Comparison of ENCODE assay signal across 12 mouse cellular contexts in genomic region chr9:74866596-74867313, GRCm38 (mm10). TPM values are rescaled to one million over a fixed set of nuclear protein-coding genes. Genes with fewer than 3 reads are reported as not detected.
A peak's percentile ranks its signal among the peaks of the same experiment; 100 is the strongest.
DNase-seq lines count a peak whose midpoint lies in the region; ATAC-seq lines count a peak whose summit lies in the region.
"Had no signal": no experiment of that assay in that cellular context is flagged by ENCODE, and none has a peak within 500 bp of the region (broad histone marks: within the 10 kb centered on the region; RNA-seq: fewer than 3 reads in every experiment).

No protein-coding gene starts in this region.

- H3K9me3 ChIP-seq in hindbrain, embryonic 15.5 days, result no peaks in the 10 kb centered on the region
- no peaks in the 10 kb centered on the region for H3K9me3 ChIP-seq in limb, embryonic 10.5 days (replicated peaks)
- H3K9me3 ChIP-seq: embryonic facial prominence, embryonic 15.5 days had no signal

- 0 out of 2 replicates have a peak overlapping the region, but pooled peaks have one; percentile 36 for H3K27ac ChIP-seq in hindbrain, embryonic 15.5 days (replicated peaks)
- H3K27ac ChIP-seq in limb, embryonic 10.5 days, result no peak overlapping the region
- H3K27ac ChIP-seq: embryonic facial prominence, embryonic 15.5 days; macrophage had no signal

- peaks cover 47% of the 10 kb centered on the region for H3K4me1 ChIP-seq in hindbrain, embryonic 15.5 days (replicated peaks)
- peaks cover 25% of the 10 kb centered on the region for H3K4me1 ChIP-seq in limb, embryonic 10.5 days

- peaks cover 71% of the 10 kb centered on the region for H3K27me3 ChIP-seq in hindbrain, embryonic 15.5 days
- H3K27me3 ChIP-seq in limb, embryonic 10.5 days (ENCODE audit: low read depth, poor library complexity, severe bottlenecking), result peaks cover 95% of the 10 kb centered on the region

- ATAC-seq in hindbrain, embryonic 15.5 days (ENCODE audit: low FRiP score, low read depth), result no peak
- ATAC-seq: Patski had no signal

- intact Hi-C loops in left cerebral cortex, postnatal 14 days (cut with DNase I), result no loop called here

- 4% methylated on average over 27 of the region's 27 CpGs for WGBS in hindbrain, embryonic 15.5 days
- WGBS in limb, embryonic 10.5 days, result 9% methylated on average over 27 of the region's 27 CpGs

- no peaks in the 10 kb centered on the region for H3K36me3 ChIP-seq in hindbrain, embryonic 15.5 days
- H3K36me3 ChIP-seq in limb, embryonic 10.5 days, result no peaks in the 10 kb centered on the region
- H3K36me3 ChIP-seq: embryonic facial prominence, embryonic 15.5 days had no signal

- DNase-seq in embryo, embryonic 10.5 days (ENCODE audit: low spot score), result peak; percentile 45
- no peak for DNase-seq in embryo, embryonic 10 days (ENCODE audit: low spot score)
- DNase-seq in limb, embryonic 10.5 days (ENCODE audit: low spot score), result peak; percentile 35
- DNase-seq in neural tube, embryonic 10.5 days (ENCODE audit: extremely low spot score, low spot score), result peak; percentile 49
- no peak for DNase-seq in thymus, adult 18-20 months
- no peak for DNase-seq in layer of hippocampus, adult 11-12 months (ENCODE audit: low spot score)
- DNase-seq in left cerebral cortex, postnatal 14 days (ENCODE audit: low spot score in 2 of 2), result no peak
- DNase-seq: heart, postnatal 14 days had no signal

- H3K9ac ChIP-seq in hindbrain, embryonic 15.5 days, result no peak overlapping the region
- H3K9ac ChIP-seq: embryonic facial prominence, embryonic 15.5 days had no signal

- peak overlapping the region; percentile 87 for H3K4me2 ChIP-seq in hindbrain, embryonic 15.5 days
- H3K4me2 ChIP-seq: embryonic facial prominence, embryonic 15.5 days had no signal

- peak overlapping the region; percentile 38 for H3K4me3 ChIP-seq in hindbrain, embryonic 15.5 days
- no peak overlapping the region for H3K4me3 ChIP-seq in limb, embryonic 10.5 days
- H3K4me3 ChIP-seq: embryonic facial prominence, embryonic 15.5 days had no signal

RNA-seq across cellular contexts. Expression of gene Onecut1, which starts 5.0 kb away (rescaled TPM):
- 4.2 and 6.2 TPM in 2 replicates for polyA plus RNA-seq in hindbrain, embryonic 15.5 days (2015; fragmentation: Nextera tagmentation; extraction: Ambion mirVana)
- 0.08 TPM in 1 of 2 replicates, not detected in the other for polyA plus RNA-seq in limb, embryonic 10.5 days (2016; fragmentation: Nextera tagmentation; extraction: Ambion mirVana)
- under 1 TPM in 1 of 2 experiments, not detected in 1; 0.08 TPM for total RNA-seq in left cerebral cortex, postnatal 14 days (2021)
- total RNA-seq: heart, postnatal 14 days had no signal
- polyA plus RNA-seq: macrophage, Patski had no signal

Comparison
In these comparisons a context has a peak if more than half of its experiments do, and no peak if none do; other contexts are left out.
1. DNase-seq: peak in embryo, embryonic 10.5 days (single experiment), limb, embryonic 10.5 days (single experiment) and neural tube, embryonic 10.5 days (single experiment); none in embryo, embryonic 10 days (single experiment), thymus, adult 18-20 months (0 of 2), layer of hippocampus, adult 11-12 months (single experiment) and left cerebral cortex, postnatal 14 days (0 of 2).